Mouse (Mus musculus) kidney, adult 2 months (tissue): ENCODE results near the gene Nfam1.

Source experiments
- CTCF ChIP-seq: fragments of 200-500 bp; conservative IDR thresholded peaks from 2 replicates; pipeline ENCODE4 v1.5.1; 2011; ENCODE audit warnings: low read depth, mild to moderate bottlenecking, control low read depth, low read length, moderate library complexity, mixed read lengths; ENCODE audit not compliant: insufficient read depth, insufficient read length
- POLR2A ChIP-seq: fragments of 200-500 bp; IDR thresholded peaks from one replicate; pipeline ENCODE4 v1.6.1; 2011; ENCODE audit warnings: low read depth, low read length, control low read depth

- TF ChIP-seq CTCF (no peak), POLR2A (no peak)
These were observed 49.0 kb downstream of the Nfam1 start for GRCm38 (mm10) chr15:82984097-82984496.
